In the genomic region with DNA sequence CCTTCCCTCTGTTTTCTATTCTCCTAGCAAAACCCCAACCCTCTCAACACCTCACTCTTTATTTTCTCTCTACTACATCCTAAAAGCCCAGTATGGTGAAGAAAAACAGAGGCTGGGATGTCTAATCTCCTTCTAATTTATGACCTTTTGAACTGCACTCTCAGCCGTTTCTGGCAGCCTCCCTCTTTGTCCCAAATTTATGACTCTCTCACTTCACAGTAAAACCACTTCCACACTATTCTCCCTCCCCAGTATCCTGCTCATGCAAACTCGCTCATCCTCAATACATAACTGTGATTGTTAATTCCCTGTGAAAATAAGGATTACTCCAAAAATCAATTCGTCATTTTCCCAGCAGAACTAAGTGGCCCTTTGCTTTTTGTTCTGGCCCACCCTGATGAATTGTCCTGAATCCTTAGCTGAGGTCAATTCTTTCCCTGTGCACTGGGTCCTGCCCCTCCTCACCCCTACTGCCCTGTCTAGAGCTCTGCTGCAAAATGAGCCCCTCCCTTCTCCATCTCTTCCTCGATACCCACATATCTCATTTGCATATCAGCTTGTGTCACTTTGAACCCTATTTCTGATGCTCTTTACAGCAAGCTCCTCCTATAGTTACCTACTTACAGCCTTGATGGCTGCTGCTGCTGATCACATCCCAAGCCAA, we compare ENCODE assay signal across 20 mouse cellular contexts.
"Had no signal": no experiment of that assay in that cellular context is flagged by ENCODE, and none has a peak within 500 bp of the region (broad histone marks: within the 10 kb centered on the region; RNA-seq: fewer than 3 reads in every experiment).

No protein-coding gene starts in this region.

- DNase-seq: kidney, adult 9 months; kidney, postnatal 10 days; kidney, postnatal 36 days; layer of hippocampus, postnatal 36 days; liver, postnatal 0 days; lung, embryonic 14.5 days; lung, postnatal 36 days; midbrain, embryonic 14.5 days; right cerebral cortex, adult 18-20 months; right cerebral cortex, postnatal 14 days; spleen, adult 18-20 months; thymus, postnatal 25 days had no signal

- H3K9ac ChIP-seq: liver, embryonic 14.5 days; liver, postnatal 0 days; lung, embryonic 14.5 days; stomach, embryonic 15.5 days had no signal

- H3K27ac ChIP-seq: left cerebral cortex, adult 2 months; liver, embryonic 14.5 days; stomach, embryonic 15.5 days had no signal

- H3K4me1 ChIP-seq: megakaryocyte, embryonic 14.5 days; stomach, embryonic 15.5 days had no signal

- H3K9me3 ChIP-seq: megakaryocyte, embryonic 14.5 days; stomach, embryonic 15.5 days had no signal

- H3K27me3 ChIP-seq: megakaryocyte, embryonic 14.5 days; stomach, embryonic 15.5 days had no signal

- H3K4me2 ChIP-seq: lung, embryonic 14.5 days; midbrain, embryonic 11.5 days; stomach, embryonic 15.5 days had no signal

- H3K4me3 ChIP-seq: left cerebral cortex, adult 2 months; megakaryocyte, embryonic 14.5 days; stomach, embryonic 15.5 days had no signal

- ATAC-seq: inflammation-experienced regulatory T-cells, adult 6 months; intestine, postnatal 0 days; liver, postnatal 0 days; lung, postnatal 0 days had no signal

- H3K36me3 ChIP-seq: stomach, embryonic 15.5 days had no signal
